Mouse (Mus musculus): Measurements from ENCODE around the gene Il1f8. TPM values are rescaled to one million over a fixed set of nuclear protein-coding genes. Genes with fewer than 3 reads are reported as not detected.

The Il1f8 gene
- polyA plus RNA-seq, 1 experiment from 2014 or later, result not detected

DNA sequence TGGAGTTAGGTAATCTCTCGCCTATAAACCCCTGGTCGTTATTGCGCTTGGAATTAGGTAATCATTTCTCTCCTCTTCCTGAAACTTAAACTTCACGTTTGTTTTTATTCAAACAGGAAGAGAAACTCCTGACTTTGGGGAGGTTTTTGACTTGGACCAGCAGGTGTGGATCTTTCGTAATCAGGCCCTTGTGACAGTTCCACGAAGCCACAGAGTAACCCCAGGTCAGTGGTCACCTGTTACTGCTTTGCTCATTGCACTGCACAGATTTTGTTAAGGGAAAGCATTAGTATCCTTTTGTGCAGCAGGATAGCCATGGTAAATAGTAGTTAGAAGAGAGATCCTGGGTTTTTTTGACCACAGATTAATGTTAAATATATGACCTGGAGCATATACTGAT is 34.6 kb downstream of the Il1f8 start:
- Histone ChIP-seq H3K9ac (ENCODE audit: low read depth, low read length) (no peak overlapping the region), H3K27me3 (replicated peaks; ENCODE audit: control insufficient read depth, insufficient read depth, low read length) (no peaks in the 10 kb centered on the region), H3K27ac (ENCODE audit: low read depth, low read length) (no peak overlapping the region), H3K4me3 (ENCODE audit: low read depth, low read length) (no peak overlapping the region), H3K36me3 (ENCODE audit: control insufficient read depth, insufficient read depth, low read length) (no peaks in the 10 kb centered on the region), H3K4me1 (replicated peaks; ENCODE audit: control insufficient read depth, insufficient read depth, low read length) (no peaks in the 10 kb centered on the region), H3K9me3 (ENCODE audit: control insufficient read depth, low read length) (no peaks in the 10 kb centered on the region), H3K4me2 (no peak overlapping the region)
- 64% methylated on average over 6 of the region's 6 CpGs for WGBS
- ATAC-seq (replicated peaks; ENCODE audit: low FRiP score) (no peak), DNase-seq (ENCODE audit: low spot score) (no peak)

DNA sequence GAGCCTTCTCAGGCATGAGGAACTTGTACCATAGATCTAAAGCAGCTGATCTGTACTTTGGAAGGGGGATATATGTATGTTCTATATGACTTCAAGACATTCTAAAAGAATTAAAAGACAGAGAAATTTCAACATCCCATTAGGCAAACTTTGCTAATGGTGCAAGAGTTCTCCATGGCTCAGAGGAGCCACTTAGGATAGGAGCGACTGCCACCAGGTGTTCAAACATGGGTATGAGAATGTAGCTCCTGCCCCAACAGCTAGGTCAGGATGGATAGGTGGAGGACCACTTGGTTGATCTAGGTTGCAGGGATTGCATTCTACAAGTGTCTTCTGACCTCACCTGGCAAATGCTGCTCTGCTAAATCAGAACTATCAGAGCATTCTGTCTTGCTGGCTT is 35.2 kb downstream of the Il1f8 start:
- no peak for ATAC-seq (replicated peaks; ENCODE audit: low FRiP score)
- Histone ChIP-seq H3K4me3 (ENCODE audit: low read depth, low read length) (no peak overlapping the region), H3K4me1 (replicated peaks; ENCODE audit: control insufficient read depth, insufficient read depth, low read length) (no peaks in the 10 kb centered on the region), H3K4me2 (no peak overlapping the region), H3K36me3 (ENCODE audit: control insufficient read depth, insufficient read depth, low read length) (no peaks in the 10 kb centered on the region), H3K9me3 (ENCODE audit: control insufficient read depth, low read length) (no peaks in the 10 kb centered on the region; the same call in 1 of the 2 replicates), H3K27ac (ENCODE audit: low read depth, low read length) (no peak overlapping the region), H3K27me3 (replicated peaks; ENCODE audit: control insufficient read depth, insufficient read depth, low read length) (no peaks in the 10 kb centered on the region), H3K9ac (ENCODE audit: low read depth, low read length) (no peak overlapping the region)
- WGBS, result 48% methylated on average over 1 of the region's 1 CpGs
- DNase-seq (ENCODE audit: low spot score), result no peak

Other genes starting within 250 kb of the Il1f8 start
- 1.1 and 1.4 TPM in 2 replicates for gene Hnmt, start 103.8 kb upstream of the Il1f8 start, polyA plus RNA-seq (2014; fragmentation: Nextera tagmentation; extraction: Ambion mirVana)
- not detected in 2 replicates for gene Tbpl2, start 56.6 kb upstream of the Il1f8 start, polyA plus RNA-seq (2014; fragmentation: Nextera tagmentation; extraction: Ambion mirVana)
- not detected in 2 replicates for gene Il1f9, start 33.3 kb downstream of the Il1f8 start, polyA plus RNA-seq (2014; fragmentation: Nextera tagmentation; extraction: Ambion mirVana)
- not detected in 2 replicates for gene Il1f6, start 62.3 kb downstream of the Il1f8 start, polyA plus RNA-seq (2014; fragmentation: Nextera tagmentation; extraction: Ambion mirVana)
- gene Il1f5, start 123.8 kb downstream of the Il1f8 start, polyA plus RNA-seq (2014; fragmentation: Nextera tagmentation; extraction: Ambion mirVana), result not detected in 2 replicates
- not detected in 2 replicates for gene Il1f10, start 138.0 kb downstream of the Il1f8 start, polyA plus RNA-seq (2014; fragmentation: Nextera tagmentation; extraction: Ambion mirVana)
- gene Il1rn, start 183.7 kb downstream of the Il1f8 start, polyA plus RNA-seq (2014; fragmentation: Nextera tagmentation; extraction: Ambion mirVana), result 0.17 and 0.34 TPM in 2 replicates
- gene Psd4, start 214.4 kb downstream of the Il1f8 start, polyA plus RNA-seq (2014; fragmentation: Nextera tagmentation; extraction: Ambion mirVana), result 13.1 and 17.3 TPM in 2 replicates